Mouse (Mus musculus): ENCODE data around the gene Atp1a4.

DNA sequence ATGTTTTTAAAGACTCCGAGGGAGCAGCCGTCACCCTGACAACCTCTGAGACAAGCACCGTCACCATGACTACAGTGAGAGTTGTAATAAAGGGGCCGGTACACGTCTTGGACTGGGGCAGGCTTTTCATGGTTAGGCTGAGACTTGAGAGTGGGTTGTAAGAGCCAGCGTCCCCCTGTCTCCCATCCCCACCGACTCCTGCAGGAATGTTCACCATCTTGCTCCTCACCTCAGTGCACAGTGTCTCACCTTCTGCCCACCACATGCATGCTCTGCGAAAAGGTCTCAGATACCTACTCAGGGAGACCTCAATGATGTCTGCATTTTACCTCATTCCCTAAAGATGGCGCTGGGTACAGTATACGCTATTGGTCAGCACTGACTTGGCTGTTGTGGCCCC, 13.6 kb upstream of the Atp1a4 start:
- no peak for TF ChIP-seq CTCF (IDR thresholded peaks at IDR 0.05; ENCODE audit: low read depth, low read length)
- no peak for TF ChIP-seq POLR2A (IDR thresholded peaks at IDR 0.05; ENCODE audit: extremely low read depth, insufficient read depth, low read length)
